Mouse (Mus musculus): ENCODE data around the gene Fam120b.

GRCm38 (mm10) chr17:15379741-15380526 is 16.1 kb upstream of the Fam120b start:
- TF ChIP-seq CTCF (IDR thresholded peaks at IDR 0.05; ENCODE audit: borderline replicate concordance, control insufficient read depth, extremely low read depth, insufficient read depth, low read length, poor library complexity) (no peak), POLR2A (IDR thresholded peaks at IDR 0.05; ENCODE audit: control insufficient read depth, extremely low read depth, insufficient read depth, low read length, poor library complexity) (no peak)
